Mouse (Mus musculus) cerebellum, adult 2 months (tissue): ENCODE data around the gene Cdc42ep4. TPM values are rescaled to one million over a fixed set of nuclear protein-coding genes. Genes with fewer than 3 reads are reported as not detected.

Experiments
- DNase-seq, 2 experiments: peaks; one replicate each; pipeline ENCODE4 v3.0.0; 2021
- H3K27ac ChIP-seq: fragments of 200-500 bp; 2 replicates; pipeline ENCODE4 v1.5.1; 2012; ENCODE audit warnings: low read length, control low read depth, inconsistent platforms; ENCODE audit not compliant: insufficient read depth
- H3K27me3 ChIP-seq: fragments of 200-500 bp; 2 replicates; pipeline ENCODE4 v1.6.1; 2012; ENCODE audit warnings: inconsistent platforms, mild to moderate bottlenecking, low read length, moderate library complexity; ENCODE audit not compliant: control insufficient read depth, insufficient read depth
- H3K4me1 ChIP-seq: fragments of 200-500 bp; 2 replicates; pipeline ENCODE4 v1.6.1; 2011; ENCODE audit warnings: low read length; ENCODE audit not compliant: control insufficient read depth, insufficient read depth
- H3K4me3 ChIP-seq: fragments of 200-500 bp; replicated peaks from 2 replicates; pipeline ENCODE3; 2011; ENCODE audit warnings: mild to moderate bottlenecking, low read depth, low read length, control low read depth; ENCODE audit not compliant: insufficient read depth
- CTCF ChIP-seq: fragments of 200-500 bp; IDR thresholded peaks from 2 replicates; pipeline ENCODE4 v1.5.1; 2011; ENCODE audit warnings: low read depth, mild to moderate bottlenecking, control low read depth, low read length, moderate library complexity, borderline replicate concordance; ENCODE audit not compliant: insufficient read depth
- POLR2A ChIP-seq: fragments of 200-500 bp; IDR thresholded peaks from 2 replicates; pipeline ENCODE4 v1.6.1; 2011; ENCODE audit warnings: low read length, control low read depth, borderline replicate concordance; ENCODE audit not compliant: insufficient read depth
- WGBS: fragments of 180-500 bp; shearing (Covaris S2); methylation state at CpG from one replicate; pipeline ENCODE4 v1.1.7; 2018; 5-methylcytosine and 5-hydroxymethylcytosine counted together
- polyA plus RNA-seq: library from polyadenylated mRNA; depleted of rRNA; stranded (reverse); fragments of >200 nt; gene quantifications from 2 replicates; pipeline ENCODE4 v1.2.3, GENCODE M21; 2012

The Cdc42ep4 gene
- polyA plus RNA-seq, 1 experiment = 73.8 TPM

DNA sequence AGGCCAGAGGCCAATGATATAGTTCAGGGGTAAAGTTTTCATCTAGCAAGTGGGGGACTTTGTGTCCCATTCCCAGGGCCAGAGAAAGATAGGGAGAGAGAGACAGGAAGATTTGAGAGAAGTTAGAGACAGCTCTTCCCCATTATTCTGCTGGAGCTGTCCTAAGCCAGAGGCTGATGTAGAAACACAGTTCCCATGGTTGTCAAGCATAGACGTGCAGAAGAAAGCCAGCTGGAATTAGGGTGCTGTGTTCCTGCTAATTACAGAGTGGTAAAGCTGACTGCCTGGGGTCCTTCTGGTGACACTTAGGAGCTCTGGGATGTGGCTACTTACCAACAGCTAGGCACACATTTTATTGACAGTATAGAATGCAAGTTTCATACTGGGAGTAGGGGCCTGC, 37.4 kb upstream of the Cdc42ep4 start:
- H3K27me3 ChIP-seq = no peaks in the 10 kb centered on the region
- no peaks in the 10 kb centered on the region; the same call in 1 of the 2 replicates for H3K4me1 ChIP-seq
- no peak for DNase-seq
- no peak overlapping the region for H3K4me3 ChIP-seq
- no peak for TF ChIP-seq POLR2A
- no peak for TF ChIP-seq CTCF
- H3K27ac ChIP-seq = no peak overlapping the region
- 78% methylated on average over 1 of the region's 1 CpGs for WGBS

DNA sequence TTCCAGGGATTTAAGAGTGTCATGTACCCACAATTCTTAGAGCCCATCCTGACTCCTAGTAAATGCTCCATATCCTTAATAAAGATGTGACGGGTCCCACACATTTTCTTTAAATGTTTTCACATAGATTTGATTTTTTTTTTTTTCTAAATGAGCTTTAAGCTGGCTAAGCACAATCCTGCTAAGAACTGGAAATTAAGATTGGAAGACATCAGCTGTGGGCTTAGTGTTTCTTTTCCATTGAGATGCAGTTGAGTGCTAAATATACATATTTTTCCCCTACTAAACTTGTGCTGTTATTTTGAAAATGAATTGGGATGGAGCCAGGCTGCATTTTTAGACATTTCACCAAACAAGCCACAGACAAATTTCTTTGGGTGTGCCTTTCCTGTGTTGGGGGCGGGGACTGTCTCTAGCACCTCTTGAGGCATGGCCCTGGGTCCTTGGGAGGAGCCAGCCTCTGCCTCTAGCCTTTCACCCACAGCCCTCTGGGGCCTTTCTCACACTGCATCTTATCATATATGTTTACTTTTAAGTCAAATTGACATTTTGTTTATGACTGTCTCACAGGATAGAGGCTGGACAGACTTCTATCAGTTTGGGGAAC, 36.6 kb upstream of the Cdc42ep4 start:
- WGBS = 97% methylated on average over 2 of the region's 2 CpGs
- Histone ChIP-seq H3K27me3 (no peaks in the 10 kb centered on the region), H3K4me3 (no peak overlapping the region), H3K27ac (no peak overlapping the region), H3K4me1 (no peaks in the 10 kb centered on the region; the same call in 1 of the 2 replicates)
- DNase-seq = no peak
- no peak for TF ChIP-seq POLR2A

GRCm38 (mm10) chr11:113787432-113788182, 35.9 kb upstream of the Cdc42ep4 start:
- H3K27ac ChIP-seq = no peak overlapping the region
- no peak overlapping the region for H3K4me3 ChIP-seq
- no peaks in the 10 kb centered on the region; the same call in 1 of the 2 replicates for H3K4me1 ChIP-seq
- WGBS = 92% methylated on average over 13 of the region's 13 CpGs
- no peak for TF ChIP-seq CTCF
- TF ChIP-seq POLR2A = no peak
- DNase-seq = no peak
- no peaks in the 10 kb centered on the region for H3K27me3 ChIP-seq

DNA sequence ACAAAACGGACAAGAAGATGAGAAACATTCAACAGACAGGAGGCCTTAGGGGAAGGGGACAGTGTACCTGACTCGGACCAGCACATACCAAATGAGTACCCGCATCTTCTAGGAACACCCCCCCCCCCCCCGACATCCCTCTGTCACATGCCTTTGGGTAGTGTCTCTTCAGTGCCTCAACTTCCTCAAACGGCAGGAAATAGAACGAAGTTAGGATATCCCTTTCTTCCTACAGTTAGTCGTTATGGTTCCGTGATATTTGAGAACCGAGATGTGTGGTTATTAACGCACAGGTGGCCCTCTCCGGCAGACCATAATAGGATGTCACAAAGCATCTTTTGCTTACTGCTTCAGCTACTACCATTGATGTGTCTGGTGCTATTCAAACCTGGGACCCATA, 35.3 kb upstream of the Cdc42ep4 start:
- 94% methylated on average over 11 of the region's 11 CpGs for WGBS
- TF ChIP-seq POLR2A (no peak), CTCF (no peak)
- no peak for DNase-seq
- no peaks in the 10 kb centered on the region for H3K27me3 ChIP-seq
- no peak overlapping the region for H3K4me3 ChIP-seq
- H3K27ac ChIP-seq = no peak overlapping the region
- no peaks in the 10 kb centered on the region; the same call in 1 of the 2 replicates for H3K4me1 ChIP-seq

- H3K27me3 ChIP-seq = no peaks in the 10 kb centered on the region
- H3K27ac ChIP-seq = peak overlapping the region; percentile 61; the same call in 1 of the 2 replicates
- 65% methylated on average over 4 of the region's 4 CpGs for WGBS
- TF ChIP-seq CTCF = no peak
- TF ChIP-seq POLR2A = no peak
- no peak for DNase-seq
- no peaks in the 10 kb centered on the region; the same call in 1 of the 2 replicates for H3K4me1 ChIP-seq
- no peak overlapping the region for H3K4me3 ChIP-seq
Measured at GRCm38 (mm10) chr11:113786395-113786794, 34.7 kb upstream of the Cdc42ep4 start.

DNA sequence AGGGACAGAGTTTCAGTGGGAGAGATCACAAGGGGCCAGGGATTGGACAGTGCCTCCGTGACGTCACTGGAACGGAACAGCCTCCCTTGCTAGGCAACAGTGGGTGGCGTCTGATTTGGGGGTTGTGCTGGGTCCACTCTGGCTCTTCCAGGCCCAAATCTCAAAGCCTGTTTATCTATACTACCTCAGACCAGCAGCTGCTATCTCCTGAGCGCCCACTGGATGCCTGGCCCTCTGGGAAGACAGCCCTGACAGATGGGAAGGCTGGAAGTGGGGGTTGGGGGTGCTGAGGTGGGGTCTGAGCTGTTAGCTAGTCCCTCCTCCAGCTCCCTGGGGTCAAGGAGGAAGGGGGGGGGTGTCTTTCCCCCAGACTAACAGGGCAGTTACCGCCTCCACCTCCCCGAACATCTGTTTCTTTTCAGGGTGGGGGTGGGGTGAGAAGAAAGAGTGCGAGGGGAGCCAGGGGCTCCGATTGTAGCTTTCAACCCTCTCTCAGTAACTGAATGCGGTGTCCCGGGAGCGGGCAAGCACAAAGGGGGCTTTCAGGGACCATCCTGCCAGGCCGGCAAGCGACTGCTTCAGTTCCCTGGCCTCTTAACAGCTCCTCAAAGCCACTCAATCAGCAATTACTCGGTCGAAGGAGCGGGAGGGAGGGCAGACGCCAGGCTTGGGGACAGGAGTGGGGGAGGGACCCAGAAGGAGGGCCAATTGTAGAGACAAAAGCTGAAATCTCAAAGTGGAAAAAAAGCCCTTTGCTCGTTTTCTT, 33.9 kb upstream of the Cdc42ep4 start:
- no peak for DNase-seq
- TF ChIP-seq CTCF = no peak
- H3K4me3 ChIP-seq = no peak overlapping the region
- H3K27me3 ChIP-seq = no peaks in the 10 kb centered on the region
- WGBS = 33% methylated on average over 19 of the region's 19 CpGs
- no peaks in the 10 kb centered on the region; the same call in 1 of the 2 replicates for H3K4me1 ChIP-seq
- peak overlapping the region; percentile 20; the same call in 1 of the 2 replicates for H3K27ac ChIP-seq

DNA sequence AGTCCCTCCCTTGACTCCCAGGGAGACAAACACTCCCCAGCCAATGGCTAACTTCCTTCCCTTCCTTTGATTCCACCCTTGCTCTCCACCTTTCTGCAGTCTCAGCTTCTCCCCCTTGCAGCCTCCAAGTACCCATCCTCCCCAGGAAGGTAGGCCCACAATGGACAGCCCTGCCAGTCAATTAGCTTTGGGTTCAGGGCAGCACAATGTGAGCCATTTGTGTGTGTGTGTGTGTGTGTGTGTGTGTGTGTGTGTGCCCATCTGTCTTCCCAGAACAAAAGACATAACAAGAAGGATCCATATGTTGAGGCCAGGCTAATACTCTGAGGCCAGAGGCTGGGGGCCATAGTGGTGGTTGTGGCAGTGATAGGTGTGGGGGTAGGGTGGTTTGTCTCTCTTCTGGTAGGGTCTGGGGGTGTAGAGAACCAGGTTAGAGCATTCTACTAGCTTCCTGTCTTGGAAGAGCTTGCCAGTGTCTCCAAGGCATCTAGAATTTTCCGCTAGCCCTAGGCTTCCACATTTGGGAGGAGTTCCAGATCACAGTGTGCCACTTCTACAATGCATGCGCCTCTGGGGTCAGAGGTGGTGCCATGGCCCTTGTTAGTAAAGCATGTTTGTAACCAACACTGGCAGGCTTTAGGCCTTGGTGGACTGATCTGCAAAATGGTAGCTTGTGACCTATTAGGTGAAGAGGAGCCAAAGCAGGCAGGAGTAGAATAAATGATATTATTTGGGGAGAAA, 33.1 kb upstream of the Cdc42ep4 start:
- no peaks in the 10 kb centered on the region; the same call in 1 of the 2 replicates for H3K4me1 ChIP-seq
- no peaks in the 10 kb centered on the region for H3K27me3 ChIP-seq
- H3K27ac ChIP-seq = peak overlapping the region; percentile 28
- WGBS = 87% methylated on average over 2 of the region's 2 CpGs
- no peak overlapping the region for H3K4me3 ChIP-seq
- DNase-seq = no peak
- TF ChIP-seq CTCF (no peak), POLR2A (no peak)
